Mouse (Mus musculus): ENCODE measurements around the gene Clasp1. TPM values are rescaled to one million over a fixed set of nuclear protein-coding genes. Genes with fewer than 3 reads are reported as not detected.

Gene Clasp1
- polyA plus RNA-seq, 1 experiment from 2014 or later, result 44.1 TPM

DNA sequence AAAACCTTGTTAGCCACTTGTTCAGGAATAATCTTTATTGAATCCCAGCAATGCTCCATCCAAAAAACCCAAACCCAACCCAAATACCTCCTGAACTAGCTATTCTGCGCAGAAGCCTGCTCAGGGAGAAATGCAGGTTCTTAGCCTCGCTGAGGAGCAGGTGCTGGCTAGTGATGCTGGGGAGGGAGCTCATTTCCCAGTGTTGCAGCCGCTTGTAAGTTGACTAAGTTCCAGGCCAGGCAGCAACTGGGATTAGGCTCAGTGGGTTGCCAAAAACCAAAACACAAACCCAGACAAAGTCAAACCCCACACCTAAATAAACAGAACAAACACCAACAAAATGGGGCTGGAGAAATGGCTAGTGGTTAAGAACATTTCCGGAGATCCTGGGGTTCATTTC is 20.4 kb downstream of the Clasp1 start:
- Histone ChIP-seq H3K36me3 (no peaks in the 10 kb centered on the region), H3K4me3 (no peak overlapping the region), H3K27me3 (no peaks in the 10 kb centered on the region), H3K9ac (no peak overlapping the region), H3K4me2 (no peak overlapping the region), H3K9me3 (no peaks in the 10 kb centered on the region), H3K4me1 (no peaks in the 10 kb centered on the region), H3K27ac (no peak overlapping the region)
- ATAC-seq (ENCODE audit: borderline replicate concordance, extremely low read depth, low FRiP score, low TSS enrichment), result no peak
- WGBS, result 71% methylated on average over 4 of the region's 4 CpGs

GRCm38 (mm10) chr1:118410824-118411223 is 22.0 kb downstream of the Clasp1 start:
- no peak for ATAC-seq (ENCODE audit: borderline replicate concordance, extremely low read depth, low FRiP score, low TSS enrichment)
- H3K36me3 ChIP-seq, result no peaks in the 10 kb centered on the region
- H3K4me2 ChIP-seq, result no peak overlapping the region
- H3K4me3 ChIP-seq, result no peak overlapping the region
- no peak overlapping the region for H3K27ac ChIP-seq
- H3K9ac ChIP-seq, result no peak overlapping the region
- no peaks in the 10 kb centered on the region for H3K4me1 ChIP-seq
- WGBS, result 82% methylated on average over 5 of the region's 5 CpGs
- no peaks in the 10 kb centered on the region for H3K27me3 ChIP-seq
- H3K9me3 ChIP-seq, result no peaks in the 10 kb centered on the region

DNA sequence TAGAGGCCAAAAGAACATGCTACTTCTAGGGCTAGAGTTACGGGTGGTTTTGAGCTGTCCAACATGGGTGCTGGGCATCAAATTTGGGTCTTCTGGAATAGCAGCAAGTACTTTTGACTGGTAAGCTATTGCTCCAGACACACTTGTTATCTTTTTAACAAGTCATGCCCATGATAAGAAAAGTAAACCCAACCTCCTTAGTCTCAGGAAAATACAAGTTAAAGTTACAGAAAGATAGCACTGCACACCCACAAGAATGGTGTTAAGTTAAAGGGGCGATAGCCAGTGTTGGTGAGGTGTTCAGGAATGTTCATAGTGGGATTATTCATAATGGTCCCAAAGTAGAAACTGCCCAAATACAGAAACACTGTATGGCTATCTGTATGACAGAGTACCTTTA is 24.3 kb downstream of the Clasp1 start:
- no peaks in the 10 kb centered on the region for H3K9me3 ChIP-seq
- no peaks in the 10 kb centered on the region for H3K36me3 ChIP-seq
- H3K4me3 ChIP-seq, result no peak overlapping the region
- H3K4me2 ChIP-seq, result no peak overlapping the region
- no peaks in the 10 kb centered on the region for H3K4me1 ChIP-seq
- no peaks in the 10 kb centered on the region for H3K27me3 ChIP-seq
- H3K27ac ChIP-seq, result no peak overlapping the region
- no peak for ATAC-seq (ENCODE audit: borderline replicate concordance, extremely low read depth, low FRiP score, low TSS enrichment)
- no peak overlapping the region for H3K9ac ChIP-seq
- 88% methylated on average over 2 of the region's 2 CpGs for WGBS

- H3K4me1 ChIP-seq, result no peaks in the 10 kb centered on the region
- WGBS, result 89% methylated on average over 9 of the region's 9 CpGs
- no peak overlapping the region for H3K4me3 ChIP-seq
- H3K27me3 ChIP-seq, result no peaks in the 10 kb centered on the region
- H3K4me2 ChIP-seq, result no peak overlapping the region
- H3K9me3 ChIP-seq, result no peaks in the 10 kb centered on the region
- ATAC-seq (ENCODE audit: borderline replicate concordance, extremely low read depth, low FRiP score, low TSS enrichment), result no peak
- H3K27ac ChIP-seq, result no peak overlapping the region
- H3K9ac ChIP-seq, result no peak overlapping the region
- peaks cover 21% of the 10 kb centered on the region; the same call in 1 of the 2 replicates for H3K36me3 ChIP-seq
Measured at GRCm38 (mm10) chr1:118417047-118417730, 28.3 kb downstream of the Clasp1 start.

DNA sequence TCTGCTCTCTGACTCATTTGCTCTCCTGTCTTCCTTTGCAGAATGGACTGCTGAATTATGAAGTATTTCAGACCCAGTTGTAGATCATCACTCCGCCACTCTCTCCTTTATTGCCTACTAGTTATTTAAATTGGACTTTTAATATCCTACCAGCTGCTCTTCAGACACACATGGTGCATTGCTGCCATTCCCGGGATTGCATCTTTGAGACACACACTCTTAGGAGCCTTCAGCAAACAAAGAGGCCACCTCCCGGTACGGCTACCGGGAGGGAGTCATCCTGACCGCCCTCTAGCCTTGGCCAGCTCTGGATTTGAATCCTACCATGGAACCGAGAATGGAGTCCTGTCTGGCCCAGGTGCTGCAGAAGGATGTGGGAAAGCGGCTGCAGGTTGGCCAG is 30.5 kb downstream of the Clasp1 start:
- Histone ChIP-seq H3K9me3 (no peaks in the 10 kb centered on the region), H3K27ac (no peak overlapping the region), H3K4me2 (no peak overlapping the region), H3K27me3 (no peaks in the 10 kb centered on the region), H3K36me3 (peaks cover 24% of the 10 kb centered on the region; the same call in 1 of the 2 replicates), H3K4me3 (no peak overlapping the region), H3K4me1 (no peaks in the 10 kb centered on the region), H3K9ac (no peak overlapping the region)
- WGBS, result 87% methylated on average over 8 of the region's 8 CpGs
- no peak for ATAC-seq (ENCODE audit: borderline replicate concordance, extremely low read depth, low FRiP score, low TSS enrichment)

DNA sequence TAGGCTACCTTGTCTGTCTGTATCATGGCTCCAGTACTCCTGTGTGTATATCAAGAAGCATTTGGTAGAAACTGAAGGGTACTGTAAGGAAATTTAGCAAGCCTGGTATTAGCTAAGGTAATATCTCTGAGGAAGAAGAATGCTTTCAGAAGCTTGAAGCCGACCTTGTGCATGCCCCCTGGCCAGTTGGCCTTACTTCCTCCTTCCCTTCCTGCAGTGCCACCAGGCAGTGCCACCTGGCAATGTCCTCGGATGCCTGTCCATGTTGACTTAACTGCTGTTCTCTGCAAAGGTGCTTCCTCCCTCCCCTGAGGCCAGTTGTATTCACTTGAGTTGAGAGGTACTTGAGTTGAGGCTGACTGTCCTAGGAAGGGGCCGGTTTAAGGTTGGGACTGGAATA is 32.3 kb downstream of the Clasp1 start:
- Histone ChIP-seq H3K27me3 (no peaks in the 10 kb centered on the region), H3K9ac (no peak overlapping the region), H3K4me1 (no peaks in the 10 kb centered on the region), H3K4me3 (no peak overlapping the region), H3K36me3 (peaks cover 24% of the 10 kb centered on the region; the same call in 1 of the 2 replicates), H3K27ac (no peak overlapping the region), H3K4me2 (no peak overlapping the region), H3K9me3 (no peaks in the 10 kb centered on the region)
- WGBS, result 64% methylated on average over 3 of the region's 3 CpGs
- ATAC-seq (ENCODE audit: borderline replicate concordance, extremely low read depth, low FRiP score, low TSS enrichment), result no peak

GRCm38 (mm10) chr1:118422812-118423211 is 34.0 kb downstream of the Clasp1 start:
- no peak for ATAC-seq (ENCODE audit: borderline replicate concordance, extremely low read depth, low FRiP score, low TSS enrichment)
- WGBS, result 85% methylated on average over 6 of the region's 6 CpGs
- H3K36me3 ChIP-seq, result peaks cover 24% of the 10 kb centered on the region; the same call in 1 of the 2 replicates

DNA sequence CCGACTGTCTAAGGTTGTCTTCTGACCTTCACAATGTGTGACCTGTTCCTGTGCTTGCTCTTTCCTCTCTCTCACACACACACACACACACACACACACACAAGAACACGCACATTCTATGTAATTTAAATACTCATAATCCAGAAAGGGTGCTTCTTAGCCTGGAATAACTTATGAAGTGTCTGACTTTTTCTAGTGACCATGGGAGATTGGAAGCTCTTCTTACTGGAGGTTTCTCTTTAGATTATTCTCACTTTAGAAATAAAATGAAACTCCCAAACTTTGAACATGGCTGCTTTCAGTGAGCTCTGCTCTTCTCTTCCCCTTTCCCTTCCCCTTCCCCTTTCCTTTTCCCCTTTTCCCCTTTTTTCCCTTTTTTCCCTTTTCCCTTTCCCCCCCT is 37.1 kb downstream of the Clasp1 start:
- Histone ChIP-seq H3K36me3 (peaks cover 10% of the 10 kb centered on the region; the same call in 1 of the 2 replicates), H3K4me3 (no peak overlapping the region), H3K4me2 (no peak overlapping the region), H3K4me1 (no peaks in the 10 kb centered on the region), H3K27me3 (no peaks in the 10 kb centered on the region), H3K27ac (no peak overlapping the region), H3K9me3 (no peaks in the 10 kb centered on the region), H3K9ac (no peak overlapping the region)
- no peak for ATAC-seq (ENCODE audit: borderline replicate concordance, extremely low read depth, low FRiP score, low TSS enrichment)
- 83% methylated on average over 2 of the region's 2 CpGs for WGBS

More at GRCm38 (mm10) chr1:118422812-118423211, 34.0 kb downstream of the Clasp1 start:
- H3K9ac ChIP-seq, result no peak overlapping the region
- no peaks in the 10 kb centered on the region for H3K4me1 ChIP-seq
- H3K4me2 ChIP-seq, result no peak overlapping the region
- H3K27ac ChIP-seq, result no peak overlapping the region
- no peak overlapping the region for H3K4me3 ChIP-seq
- H3K27me3 ChIP-seq, result no peaks in the 10 kb centered on the region
- no peaks in the 10 kb centered on the region for H3K9me3 ChIP-seq

- WGBS, result 68% methylated on average over 6 of the region's 6 CpGs
- Histone ChIP-seq H3K9ac (no peak overlapping the region), H3K4me1 (no peaks in the 10 kb centered on the region), H3K36me3 (peaks cover 3% of the 10 kb centered on the region; the same call in 1 of the 2 replicates), H3K27ac (no peak overlapping the region), H3K9me3 (no peaks in the 10 kb centered on the region), H3K4me2 (no peak overlapping the region), H3K4me3 (no peak overlapping the region), H3K27me3 (no peaks in the 10 kb centered on the region)
- ATAC-seq (ENCODE audit: borderline replicate concordance, extremely low read depth, low FRiP score, low TSS enrichment), result no peak
Measured at GRCm38 (mm10) chr1:118428354-118429084, 39.7 kb downstream of the Clasp1 start.

DNA sequence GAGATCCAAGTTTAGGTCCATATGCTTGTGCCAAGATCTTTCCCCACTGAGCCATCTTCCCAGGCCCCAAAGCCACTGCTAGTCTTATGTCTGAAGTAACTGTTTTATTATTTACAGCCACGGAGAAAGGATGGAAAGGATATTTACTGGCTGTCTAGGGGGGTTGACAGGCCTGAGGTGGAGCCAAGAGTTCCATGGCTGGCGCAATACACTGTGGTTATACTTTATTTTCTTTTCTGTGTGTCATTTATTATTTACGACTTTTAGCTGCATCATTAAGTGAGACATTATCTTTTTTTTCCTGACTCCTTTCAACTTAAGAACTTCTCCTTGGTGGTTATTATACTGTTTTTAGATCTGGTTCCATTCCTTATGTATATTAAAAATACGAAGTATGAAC is 42.7 kb downstream of the Clasp1 start:
- H3K36me3 ChIP-seq, result no peaks in the 10 kb centered on the region
- no peak overlapping the region for H3K9ac ChIP-seq
- no peaks in the 10 kb centered on the region for H3K9me3 ChIP-seq
- H3K4me3 ChIP-seq, result no peak overlapping the region
- H3K27me3 ChIP-seq, result no peaks in the 10 kb centered on the region
- ATAC-seq (ENCODE audit: borderline replicate concordance, extremely low read depth, low FRiP score, low TSS enrichment), result no peak
- H3K4me2 ChIP-seq, result no peak overlapping the region
- H3K27ac ChIP-seq, result no peak overlapping the region
- WGBS, result 81% methylated on average over 4 of the region's 4 CpGs
- peaks cover 6% of the 10 kb centered on the region; the same call in 1 of the 2 replicates for H3K4me1 ChIP-seq

GRCm38 (mm10) chr1:118435001-118435473 is 46.2 kb downstream of the Clasp1 start:
- Histone ChIP-seq H3K9ac (no peak overlapping the region), H3K9me3 (no peaks in the 10 kb centered on the region), H3K4me1 (peaks cover 6% of the 10 kb centered on the region; the same call in 1 of the 2 replicates), H3K27me3 (no peaks in the 10 kb centered on the region), H3K27ac (no peak overlapping the region), H3K4me3 (no peak overlapping the region), H3K4me2 (no peak overlapping the region), H3K36me3 (no peaks in the 10 kb centered on the region)
- WGBS, result 48% methylated on average over 10 of the region's 10 CpGs
- no peak for ATAC-seq (ENCODE audit: borderline replicate concordance, extremely low read depth, low FRiP score, low TSS enrichment)

DNA sequence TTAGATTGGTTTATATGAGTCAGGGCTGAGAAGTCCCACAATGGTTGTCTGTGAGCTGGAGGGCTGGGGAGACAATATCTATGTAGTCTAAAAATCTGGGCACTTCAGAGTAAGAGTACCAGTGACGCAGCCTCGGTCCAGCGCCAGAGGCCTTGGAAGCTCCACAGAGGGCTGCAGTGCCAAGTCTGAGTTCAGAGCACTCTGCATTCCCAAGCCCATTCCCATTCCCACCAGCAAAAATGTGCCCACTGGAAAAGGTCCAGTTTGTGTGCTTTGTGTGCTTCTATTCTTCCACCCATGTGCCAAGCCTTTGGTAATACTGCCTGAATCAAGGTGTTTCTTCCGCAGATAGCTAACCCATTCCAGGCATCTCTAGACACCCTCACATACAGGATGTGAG is 49.0 kb downstream of the Clasp1 start:
- Histone ChIP-seq H3K4me1 (peaks cover 6% of the 10 kb centered on the region; the same call in 1 of the 2 replicates), H3K4me3 (no peak overlapping the region), H3K9me3 (no peaks in the 10 kb centered on the region), H3K4me2 (no peak overlapping the region), H3K27me3 (no peaks in the 10 kb centered on the region), H3K27ac (no peak overlapping the region), H3K9ac (no peak overlapping the region), H3K36me3 (no peaks in the 10 kb centered on the region)
- WGBS, result 94% methylated on average over 4 of the region's 4 CpGs
- ATAC-seq (ENCODE audit: borderline replicate concordance, extremely low read depth, low FRiP score, low TSS enrichment), result no peak

Measured in lung, embryonic 15.5 days (tissue).